Mouse (Mus musculus) neural tube, embryonic 13.5 days (tissue): ENCODE measurements at regions not wholly inside any gene's neighbourhood (a gene's known extent, or its start where the extent isn't known, plus 50 kb on each side); places are given as distances from the start of the nearest gene placed in this dataset.
A peak's percentile ranks its signal among the peaks of the same experiment; 100 is the strongest.

Experiments
- ATAC-seq: fragments of 200-750 bp; cut with Nextera tagmentation; 2 replicates; pipeline ENCODE4 v1.8.0; 2017; ENCODE audit warnings: low read depth, mild to moderate bottlenecking, moderate TSS enrichment, moderate library complexity
- H3K27ac ChIP-seq: fragments of 300-500 bp; sonication (generic); replicated peaks from 2 replicates; pipeline ENCODE4 v1.5.1; 2015; ENCODE audit warnings: moderate library complexity, mild to moderate bottlenecking, inconsistent platforms
- H3K27me3 ChIP-seq: fragments of 300-500 bp; sonication (generic); 2 replicates; pipeline ENCODE4 v1.6.1; 2015; ENCODE audit warnings: mild to moderate bottlenecking, inconsistent platforms
- H3K36me3 ChIP-seq: fragments of 300-500 bp; sonication (generic); 2 replicates; pipeline ENCODE4 v1.6.1; 2015; ENCODE audit warnings: mild to moderate bottlenecking, inconsistent platforms
- H3K4me1 ChIP-seq: fragments of 300-500 bp; sonication (generic); replicated peaks from 2 replicates; pipeline ENCODE4 v1.6.1; 2015; ENCODE audit warnings: inconsistent platforms
- H3K4me2 ChIP-seq: fragments of 300-500 bp; sonication (generic); 2 replicates; pipeline ENCODE4 v1.6.1; 2015; ENCODE audit warnings: inconsistent platforms, mild to moderate bottlenecking, moderate library complexity
- H3K4me3 ChIP-seq: fragments of 300-500 bp; sonication (generic); 2 replicates; pipeline ENCODE4 v1.5.1; 2015; ENCODE audit warnings: mild to moderate bottlenecking, inconsistent platforms
- H3K9ac ChIP-seq: fragments of 300-500 bp; sonication (generic); 2 replicates; pipeline ENCODE4 v1.6.1; 2015; ENCODE audit warnings: moderate library complexity, mild to moderate bottlenecking, inconsistent platforms
- H3K9me3 ChIP-seq: fragments of 300-500 bp; sonication (generic); 2 replicates; pipeline ENCODE4 v1.6.1; 2016; ENCODE audit warnings: inconsistent platforms
- WGBS: fragments of 180-500 bp; shearing (Covaris S2); methylation state at CpG from one replicate; pipeline ENCODE4 v1.1.7; 2015; 5-methylcytosine and 5-hydroxymethylcytosine counted together

GRCm38 (mm10) chr7:121589088-121589605 lies 117.9 kb downstream of the Usp31 start:
- 29% methylated on average over 11 of the region's 11 CpGs for WGBS

GRCm38 (mm10) chr7:121587713-121588112 lies 119.3 kb downstream of the Usp31 start:
- no peak for ATAC-seq
- WGBS = 58% methylated on average over 2 of the region's 2 CpGs
- no peak overlapping the region for H3K9ac ChIP-seq

More at GRCm38 (mm10) chr7:121589088-121589605, 117.9 kb downstream of the Usp31 start:
- H3K4me2 ChIP-seq = no peak overlapping the region
- peak overlapping the region; percentile 74 for H3K27ac ChIP-seq
- peaks cover 16% of the 10 kb centered on the region for H3K4me1 ChIP-seq
- H3K27me3 ChIP-seq = no peaks in the 10 kb centered on the region
- no peaks in the 10 kb centered on the region for H3K9me3 ChIP-seq
- H3K36me3 ChIP-seq = no peaks in the 10 kb centered on the region
- H3K4me3 ChIP-seq = no peak overlapping the region
- peak; percentile 82 for ATAC-seq
- H3K9ac ChIP-seq = no peak overlapping the region

GRCm38 (mm10) chr7:121585721-121586120 lies 121.3 kb downstream of the Usp31 start:
- ATAC-seq = no peak

More at GRCm38 (mm10) chr7:121587713-121588112, 119.3 kb downstream of the Usp31 start:
- no peaks in the 10 kb centered on the region for H3K9me3 ChIP-seq
- H3K27me3 ChIP-seq = no peaks in the 10 kb centered on the region
- no peak overlapping the region for H3K4me3 ChIP-seq
- H3K27ac ChIP-seq = no peak overlapping the region
- H3K36me3 ChIP-seq = no peaks in the 10 kb centered on the region
- peaks cover 16% of the 10 kb centered on the region for H3K4me1 ChIP-seq
- H3K4me2 ChIP-seq = no peak overlapping the region

GRCm38 (mm10) chr7:121579497-121579896 lies 127.6 kb downstream of the Usp31 start:
- Histone ChIP-seq H3K27me3 (no peaks in the 10 kb centered on the region), H3K4me1 (peaks cover 13% of the 10 kb centered on the region), H3K4me3 (no peak overlapping the region), H3K9me3 (no peaks in the 10 kb centered on the region), H3K36me3 (no peaks in the 10 kb centered on the region), H3K9ac (no peak overlapping the region), H3K4me2 (no peak overlapping the region), H3K27ac (no peak overlapping the region)
- ATAC-seq = peak; percentile 50; the same call in 1 of the 2 replicates
- 21% methylated on average over 4 of the region's 4 CpGs for WGBS

More at GRCm38 (mm10) chr7:121585721-121586120, 121.3 kb downstream of the Usp31 start:
- no peak overlapping the region for H3K4me3 ChIP-seq
- no peak overlapping the region for H3K9ac ChIP-seq
- no peak overlapping the region for H3K4me2 ChIP-seq
- 65% methylated on average over 10 of the region's 10 CpGs for WGBS
- H3K4me1 ChIP-seq = peaks cover 16% of the 10 kb centered on the region
- H3K27me3 ChIP-seq = no peaks in the 10 kb centered on the region
- H3K36me3 ChIP-seq = no peaks in the 10 kb centered on the region
- H3K27ac ChIP-seq = no peak overlapping the region
- no peaks in the 10 kb centered on the region for H3K9me3 ChIP-seq

- no peaks in the 10 kb centered on the region for H3K27me3 ChIP-seq
- H3K27ac ChIP-seq = no peak overlapping the region
- no peaks in the 10 kb centered on the region for H3K9me3 ChIP-seq
- H3K9ac ChIP-seq = no peak overlapping the region
- H3K4me2 ChIP-seq = no peak overlapping the region
- no peak for ATAC-seq
- no peaks in the 10 kb centered on the region for H3K36me3 ChIP-seq
- peaks cover 12% of the 10 kb centered on the region; the same call in 1 of the 2 replicates for H3K4me1 ChIP-seq
- H3K4me3 ChIP-seq = no peak overlapping the region
- 89% methylated on average over 5 of the region's 5 CpGs for WGBS
Observed at GRCm38 (mm10) chr7:121572681-121573335, 134.2 kb downstream of the Usp31 start.

- H3K4me3 ChIP-seq = no peak overlapping the region
- H3K9me3 ChIP-seq = no peaks in the 10 kb centered on the region
- H3K9ac ChIP-seq = no peak overlapping the region
- H3K27ac ChIP-seq = 0 out of 2 replicates have a peak overlapping the region, but pooled peaks have one; percentile 25
- H3K36me3 ChIP-seq = no peaks in the 10 kb centered on the region
- no peak overlapping the region for H3K4me2 ChIP-seq
- 0 out of 2 replicates have a peak, but pooled peaks have one; percentile 43 for ATAC-seq
- no peaks in the 10 kb centered on the region for H3K27me3 ChIP-seq
- H3K4me1 ChIP-seq = peaks cover 12% of the 10 kb centered on the region; the same call in 1 of the 2 replicates
- whole genome bisulfite sequencing = 23% methylated on average over 3 of the region's 3 CpGs
Observed at GRCm38 (mm10) chr7:121571741-121572140, 135.3 kb downstream of the Usp31 start.

GRCm38 (mm10) chr7:121571292-121571691 lies 135.8 kb downstream of the Usp31 start:
- WGBS = 70% methylated on average over 4 of the region's 4 CpGs
- 0 out of 2 replicates have a peak overlapping the region, but pooled peaks have one; percentile 25 for H3K27ac ChIP-seq

GRCm38 (mm10) chr7:121569248-121569647 lies 137.8 kb downstream of the Usp31 start:
- no peak overlapping the region for H3K9ac ChIP-seq
- no peak overlapping the region for H3K27ac ChIP-seq
- no peaks in the 10 kb centered on the region for H3K9me3 ChIP-seq
- no peak for ATAC-seq
- H3K36me3 ChIP-seq = no peaks in the 10 kb centered on the region
- H3K4me1 ChIP-seq = peaks cover 12% of the 10 kb centered on the region; the same call in 1 of the 2 replicates
- H3K4me2 ChIP-seq = no peak overlapping the region
- 87% methylated on average over 7 of the region's 7 CpGs for WGBS
- no peak overlapping the region for H3K4me3 ChIP-seq
- no peaks in the 10 kb centered on the region for H3K27me3 ChIP-seq

More at GRCm38 (mm10) chr7:121571292-121571691, 135.8 kb downstream of the Usp31 start:
- Histone ChIP-seq H3K36me3 (no peaks in the 10 kb centered on the region), H3K4me1 (peaks cover 12% of the 10 kb centered on the region; the same call in 1 of the 2 replicates), H3K9ac (no peak overlapping the region), H3K27me3 (no peaks in the 10 kb centered on the region), H3K4me3 (no peak overlapping the region), H3K4me2 (no peak overlapping the region), H3K9me3 (no peaks in the 10 kb centered on the region)
- ATAC-seq = no peak

- WGBS = 80% methylated on average over 2 of the region's 2 CpGs
Observed at GRCm38 (mm10) chr7:121568064-121568463, 139.0 kb downstream of the Usp31 start.

GRCm38 (mm10) chr7:121563526-121563925 lies 143.5 kb downstream of the Usp31 start:
- Histone ChIP-seq H3K4me3 (no peak overlapping the region), H3K27me3 (no peaks in the 10 kb centered on the region), H3K27ac (no peak overlapping the region), H3K36me3 (no peaks in the 10 kb centered on the region), H3K9ac (no peak overlapping the region), H3K4me1 (no peaks in the 10 kb centered on the region), H3K9me3 (no peaks in the 10 kb centered on the region), H3K4me2 (no peak overlapping the region)
- WGBS = 39% methylated on average over 5 of the region's 5 CpGs
- no peak for ATAC-seq

More at GRCm38 (mm10) chr7:121568064-121568463, 139.0 kb downstream of the Usp31 start:
- Histone ChIP-seq H3K4me2 (no peak overlapping the region), H3K27me3 (no peaks in the 10 kb centered on the region), H3K4me3 (no peak overlapping the region), H3K36me3 (no peaks in the 10 kb centered on the region), H3K9ac (no peak overlapping the region), H3K4me1 (peaks cover 12% of the 10 kb centered on the region; the same call in 1 of the 2 replicates), H3K9me3 (no peaks in the 10 kb centered on the region), H3K27ac (no peak overlapping the region)
- no peak for ATAC-seq

GRCm38 (mm10) chr7:121555420-121555819 lies 151.6 kb downstream of the Usp31 start:
- WGBS = 56% methylated on average over 4 of the region's 4 CpGs
- no peaks in the 10 kb centered on the region for H3K36me3 ChIP-seq
- ATAC-seq = no peak

More at GRCm38 (mm10) chr7:121555420-121555819, 151.6 kb downstream of the Usp31 start:
- Histone ChIP-seq H3K4me3 (no peak overlapping the region), H3K4me1 (peaks cover 6% of the 10 kb centered on the region), H3K4me2 (no peak overlapping the region), H3K9me3 (no peaks in the 10 kb centered on the region), H3K27me3 (no peaks in the 10 kb centered on the region), H3K9ac (peak overlapping the region; percentile 17; the same call in 1 of the 2 replicates), H3K27ac (no peak overlapping the region)
